Mouse (Mus musculus): ENCODE results near the gene Sbk3.

Sbk3 gene

DNA sequence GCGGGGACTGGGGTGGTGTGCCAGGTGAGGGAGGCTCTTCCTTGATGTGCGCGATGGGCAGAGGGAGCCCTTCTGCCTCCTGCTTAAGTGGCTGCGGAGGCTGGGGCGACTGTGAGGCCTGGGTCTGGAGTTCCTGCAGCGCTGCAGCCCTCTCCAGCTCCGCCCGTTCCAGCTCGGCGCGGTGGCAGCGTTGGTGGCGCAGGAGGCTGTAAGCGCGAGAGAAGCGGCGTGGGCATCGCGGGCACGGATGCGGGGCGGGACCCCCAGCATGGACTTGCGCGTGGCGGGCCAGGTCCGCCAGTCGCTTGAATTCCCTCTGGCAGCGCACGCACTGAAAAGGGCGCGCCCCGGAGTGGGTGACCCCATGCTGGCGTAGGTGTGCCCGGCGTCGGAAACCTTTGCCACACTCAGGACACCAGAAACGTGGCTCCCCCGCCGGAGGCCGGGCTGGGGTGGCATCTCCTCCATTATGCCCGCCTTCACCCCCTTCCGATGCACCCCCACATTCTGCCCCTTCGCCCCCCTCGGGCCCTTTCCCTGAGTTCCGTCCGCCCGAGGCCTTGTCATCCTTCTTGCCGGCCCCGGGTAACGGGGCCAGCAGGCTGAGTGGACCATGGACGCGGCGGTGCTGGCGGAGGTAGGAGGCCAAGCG is 22.5 kb upstream of the Sbk3 start:
- DNase-seq (ENCODE audit: low spot score), result no peak

DNA sequence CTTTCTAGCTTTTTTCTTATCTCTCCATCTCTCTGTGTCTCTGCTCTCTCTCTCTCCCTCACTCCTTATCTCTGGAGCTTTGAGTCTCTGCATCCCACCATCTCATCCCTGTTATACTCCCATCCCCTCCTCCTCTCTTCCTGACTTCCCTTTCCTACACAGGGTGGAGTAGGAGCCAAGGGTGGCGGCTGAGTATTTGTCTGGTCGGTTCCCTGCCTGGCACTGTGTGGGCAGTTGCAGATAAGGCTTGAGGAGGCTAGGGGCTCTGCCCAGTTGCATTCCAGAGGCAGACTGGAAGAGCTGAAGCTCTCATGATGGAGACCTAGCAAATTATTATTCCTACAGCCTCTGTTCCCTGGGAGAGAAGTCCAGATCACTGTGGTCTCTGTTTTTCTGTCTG is 17.3 kb upstream of the Sbk3 start:
- no peak for DNase-seq (ENCODE audit: low spot score)

DNA sequence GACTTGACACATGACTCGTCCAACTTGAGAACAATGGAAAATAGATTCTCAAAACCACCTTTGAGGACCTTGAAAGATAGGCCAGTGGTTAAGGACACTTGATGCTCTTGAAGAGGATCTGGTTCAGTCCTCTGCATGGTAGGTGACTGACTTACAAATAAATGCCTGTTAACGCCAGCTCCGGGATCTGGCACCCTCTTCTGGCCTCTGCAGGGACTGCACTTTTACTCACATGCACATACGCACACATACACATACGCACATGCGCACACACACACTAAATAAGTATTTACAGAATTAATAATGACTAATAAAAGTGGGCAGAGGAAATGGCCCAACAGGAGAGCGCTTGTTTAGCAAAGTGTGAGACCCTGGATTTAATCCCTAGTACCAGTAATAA is 5.9 kb upstream of the Sbk3 start:
- no peak for DNase-seq (ENCODE audit: low spot score)

- no peak for DNase-seq (ENCODE audit: low spot score)
Observed at GRCm38 (mm10) chr7:4975455-4975854, 4.5 kb upstream of the Sbk3 start.

DNA sequence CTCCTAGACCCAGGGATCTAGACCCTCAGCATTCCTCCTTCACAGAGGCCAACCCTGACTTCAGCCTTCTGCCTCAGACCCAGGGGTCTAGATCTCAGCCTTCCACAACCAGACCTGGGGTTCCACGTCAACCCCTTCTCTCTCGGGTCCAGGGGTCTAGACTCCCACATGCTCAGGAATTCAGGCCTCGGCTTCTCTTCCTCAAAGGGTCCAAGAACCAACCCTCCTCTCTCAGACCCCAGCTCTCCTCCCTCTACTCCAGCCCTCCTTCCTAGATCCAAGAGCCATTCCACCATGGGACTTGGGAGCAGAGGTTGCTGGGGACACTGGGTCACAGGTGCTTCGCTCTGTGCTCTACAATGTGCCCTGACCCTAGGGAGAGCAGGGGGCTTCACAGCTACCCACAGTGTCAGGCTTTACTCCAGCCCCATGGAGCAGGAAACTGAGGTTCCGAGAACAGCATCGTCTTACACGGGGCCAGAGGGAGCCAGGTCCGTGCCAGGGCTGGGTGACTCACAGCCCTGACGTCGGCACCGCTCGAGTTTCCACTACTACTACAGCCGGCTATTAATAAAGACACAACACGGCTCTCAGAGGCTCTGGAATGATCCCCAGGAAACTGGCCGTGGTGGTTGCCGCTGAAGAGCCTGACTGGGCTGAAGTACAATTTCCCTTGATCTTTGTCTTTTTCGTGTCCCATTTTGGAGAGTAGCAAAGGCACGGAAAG is 1.5 kb upstream of the Sbk3 start:
- DNase-seq (ENCODE audit: low spot score), result no peak

GRCm38 (mm10) chr7:4971710-4972109 is 742 bp upstream of the Sbk3 start:
- DNase-seq (ENCODE audit: low spot score), result no peak

DNA sequence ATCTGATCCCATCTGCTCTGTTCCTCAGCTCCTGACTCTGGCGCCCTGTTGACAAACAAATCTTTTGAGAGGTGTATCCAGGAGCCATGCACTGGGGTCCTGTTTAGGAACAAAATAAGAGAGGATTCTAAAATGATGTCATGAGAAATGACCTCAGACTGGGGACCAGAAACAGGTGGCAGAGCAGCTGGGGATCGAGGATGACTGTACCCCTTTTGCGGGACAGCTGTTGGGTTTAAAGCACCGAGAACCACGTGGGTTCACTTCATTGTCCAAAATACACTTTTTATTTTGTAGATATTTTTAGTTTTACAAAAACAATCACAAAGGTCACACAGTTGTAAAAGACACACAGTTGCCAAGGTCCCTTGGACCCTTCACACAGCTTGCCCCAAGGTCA is 6.0 kb downstream of the Sbk3 start:
- DNase-seq (ENCODE audit: low spot score), result no peak

- peak; percentile 43 for DNase-seq (ENCODE audit: low spot score)
Observed at GRCm38 (mm10) chr7:4964272-4964671, 6.7 kb downstream of the Sbk3 start, which contains the start of gene Sbk2. Gene Sbk2 (minus strand): TSS chr7:4964406.

DNA sequence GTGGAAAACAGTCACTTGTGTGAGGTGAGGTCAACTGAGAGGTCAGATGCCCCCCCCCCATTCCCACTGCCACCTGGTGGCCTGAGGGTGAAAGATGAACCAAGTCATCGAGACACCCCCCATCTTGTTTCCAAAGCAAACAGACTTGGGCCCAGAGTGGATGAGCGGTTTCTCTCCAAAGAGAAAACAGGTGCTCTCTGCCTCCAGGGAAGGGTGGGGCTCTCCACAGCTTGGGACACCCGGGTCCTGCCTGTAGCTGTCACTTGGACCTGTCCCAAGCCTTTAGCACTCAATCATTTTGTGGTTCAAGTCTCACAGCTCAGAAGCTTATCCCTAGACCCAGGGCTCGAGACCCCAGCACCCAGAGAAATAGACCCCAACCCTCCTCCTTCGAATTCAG is 7.4 kb downstream of the Sbk3 start:
- no peak for DNase-seq (ENCODE audit: low spot score)

- no peak for DNase-seq (ENCODE audit: low spot score)
Observed at GRCm38 (mm10) chr7:4957361-4957760, 13.6 kb downstream of the Sbk3 start.

GRCm38 (mm10) chr7:4953815-4954445 is 17.0 kb downstream of the Sbk3 start:
- DNase-seq (ENCODE audit: low spot score), result no peak

- DNase-seq (ENCODE audit: low spot score), result no peak
Observed at GRCm38 (mm10) chr7:4950561-4951342, 20.2 kb downstream of the Sbk3 start.

- DNase-seq (ENCODE audit: low spot score), result no peak
Observed at GRCm38 (mm10) chr7:4948386-4948785, 22.6 kb downstream of the Sbk3 start.

DNA sequence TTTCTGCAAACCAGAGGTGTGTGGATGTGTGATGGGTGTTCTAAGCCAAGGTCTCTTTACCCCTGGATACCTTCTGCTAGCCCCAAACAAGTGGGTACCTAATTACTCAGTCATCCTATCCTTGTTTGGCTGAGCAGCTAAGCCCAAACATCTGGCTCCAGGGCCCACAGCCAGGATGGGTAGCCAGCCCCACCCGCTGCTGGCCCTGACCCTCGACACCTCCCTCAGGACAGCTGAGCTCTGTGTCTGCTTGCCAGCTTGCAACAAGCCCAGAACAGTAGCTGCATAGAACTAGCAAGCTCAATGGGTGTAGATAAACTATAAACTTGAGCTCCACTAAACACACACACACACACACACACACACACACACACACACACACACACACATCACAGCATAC is 23.1 kb downstream of the Sbk3 start:
- no peak for DNase-seq (ENCODE audit: low spot score)

DNA sequence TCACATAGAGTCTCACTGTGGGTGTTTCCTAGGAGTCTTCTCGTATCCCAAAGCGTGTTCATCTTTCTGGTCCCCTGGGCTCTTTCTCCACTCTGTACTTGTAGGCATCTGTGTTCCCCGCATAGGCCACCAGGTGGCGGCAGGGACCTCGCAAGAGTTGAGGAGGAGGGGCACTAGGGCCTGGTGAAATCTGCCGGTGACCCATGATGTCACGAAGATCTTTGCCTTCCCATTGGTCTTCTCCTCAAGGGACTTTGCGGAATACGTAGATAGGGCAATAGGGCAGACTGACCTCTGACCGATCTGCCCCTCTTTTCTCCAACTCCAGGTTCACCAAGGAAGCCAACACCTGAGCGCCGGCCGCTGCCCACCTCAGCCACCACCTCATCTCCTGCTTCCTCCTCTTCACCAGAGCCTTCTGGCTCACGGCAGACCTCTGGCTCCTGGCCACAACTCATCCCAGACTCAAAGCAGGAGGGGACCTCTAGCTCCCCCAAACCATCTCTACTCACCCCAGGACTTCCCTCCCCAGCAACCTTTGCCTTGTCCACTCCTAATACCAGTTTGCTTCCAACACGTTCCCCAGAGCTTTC is 27.6 kb downstream of the Sbk3 start:
- DNase-seq (ENCODE audit: low spot score), result peak; percentile 75

DNA sequence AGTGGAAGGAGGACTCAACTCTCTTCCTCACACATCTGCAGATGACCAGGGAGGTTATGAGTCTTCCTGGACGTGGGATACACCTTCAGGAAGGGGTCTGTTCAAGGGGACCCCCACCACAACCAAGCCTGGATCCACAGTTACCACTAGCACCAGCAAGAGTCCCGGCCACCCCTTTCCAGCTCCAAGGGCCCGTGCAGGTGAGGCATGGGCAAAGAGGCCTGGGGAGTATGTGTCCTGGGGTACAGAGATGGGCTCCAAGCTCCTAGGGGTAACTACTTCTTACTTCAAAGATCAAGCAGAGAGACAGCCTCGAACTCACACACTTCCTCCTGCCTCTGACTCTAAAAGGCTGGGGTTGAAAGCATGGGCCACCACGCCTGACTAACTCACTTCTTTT is 28.3 kb downstream of the Sbk3 start:
- no peak for DNase-seq (ENCODE audit: low spot score)

- DNase-seq (ENCODE audit: low spot score), result peak; percentile 56
Observed at GRCm38 (mm10) chr7:4940068-4940479, 30.9 kb downstream of the Sbk3 start.

DNA sequence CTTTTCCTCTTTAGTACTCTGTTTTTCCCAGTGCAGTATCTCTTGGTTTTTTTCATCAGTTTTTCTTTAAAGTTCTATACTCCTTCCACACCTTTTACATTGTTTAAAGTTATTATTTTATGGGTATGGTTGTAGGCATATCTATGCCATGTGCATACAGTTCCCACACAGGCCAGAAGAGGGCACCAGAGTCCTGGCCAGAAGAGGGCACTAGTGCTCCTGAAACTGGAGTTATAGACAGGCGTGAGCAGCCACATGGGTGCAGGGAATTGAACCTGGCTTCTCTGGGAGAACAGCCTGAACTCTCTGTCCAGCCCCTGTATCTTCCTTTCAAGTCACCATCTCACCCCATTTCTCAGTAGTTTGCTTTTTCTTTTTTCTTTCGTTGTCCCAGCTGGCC is 32.5 kb downstream of the Sbk3 start:
- no peak for DNase-seq (ENCODE audit: low spot score)

DNA sequence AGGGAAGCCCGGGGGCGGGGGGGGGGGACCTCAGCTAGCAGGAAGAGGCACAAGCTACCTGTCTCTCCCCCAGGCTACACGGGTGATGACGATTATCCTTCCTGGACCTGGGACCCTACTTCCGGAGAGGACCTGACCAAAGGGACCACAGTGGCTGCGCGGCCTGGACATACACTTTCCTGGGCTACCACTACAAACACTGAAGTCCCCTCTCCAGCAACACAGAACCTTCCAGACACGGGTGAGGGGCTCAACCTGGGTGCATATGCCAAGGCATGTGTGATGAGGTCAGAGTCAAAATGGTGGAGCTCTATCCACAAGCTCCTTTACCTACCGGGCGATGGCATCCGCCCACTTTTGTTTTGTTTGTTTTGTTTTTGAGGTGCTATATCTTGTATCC is 33.6 kb downstream of the Sbk3 start:
- DNase-seq (ENCODE audit: low spot score), result no peak

- no peak for DNase-seq (ENCODE audit: low spot score)
Observed at GRCm38 (mm10) chr7:4936832-4937231, 34.1 kb downstream of the Sbk3 start.

DNA sequence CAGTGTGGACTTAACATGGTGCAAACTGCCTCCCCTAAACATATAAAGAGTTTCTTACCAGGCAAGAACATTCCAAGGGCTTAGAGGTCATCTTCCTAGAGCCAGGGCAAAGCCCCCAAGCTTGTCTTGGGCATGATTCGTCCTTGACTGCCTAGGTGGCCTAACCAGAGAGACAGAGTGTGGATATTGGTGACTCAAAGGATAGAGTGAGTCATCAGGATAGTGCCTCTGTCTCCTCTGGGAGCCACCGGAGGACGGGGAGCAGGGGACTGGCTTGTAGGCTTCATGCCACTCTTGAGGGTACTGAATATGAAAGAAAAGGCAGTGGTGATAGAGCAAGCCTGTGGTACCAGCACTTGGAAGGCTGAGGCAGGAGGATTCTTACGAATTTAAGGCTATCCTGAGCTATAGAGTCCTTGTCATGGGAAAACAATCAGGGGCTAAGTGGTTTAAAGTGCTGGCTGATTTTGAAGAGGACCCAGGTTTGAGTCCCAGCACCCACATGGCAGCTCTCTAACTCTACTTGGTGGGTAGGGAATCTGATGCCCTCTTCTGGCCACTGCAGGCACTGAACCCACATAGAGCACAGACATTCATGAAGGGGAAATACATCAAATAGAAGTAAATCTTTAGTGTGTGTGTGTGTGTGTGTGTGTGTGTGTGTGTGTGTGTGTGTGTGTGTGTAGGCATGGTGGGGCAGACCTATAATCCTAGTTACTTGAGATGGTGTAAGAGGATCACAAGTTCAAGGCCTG is 36.6 kb downstream of the Sbk3 start:
- no peak for DNase-seq (ENCODE audit: low spot score)

Data from urinary bladder, postnatal 10 days (tissue).